Mouse (Mus musculus): Measurements from ENCODE around the gene Gm14399. TPM values are rescaled to one million over a fixed set of nuclear protein-coding genes. Genes with fewer than 3 reads are reported as not detected.
"Not testable (repeated sequence)": the region's sequence is repeated elsewhere in the genome, so short reads cannot be mapped to it uniquely, and the experiment has no call there.

Gm14399 gene
- polyA plus RNA-seq, 1 experiment = 2.7 TPM

- Histone ChIP-seq H3K36me3 (ENCODE audit: control insufficient read depth, insufficient read depth) (no peaks in the 10 kb centered on the region), H3K79me2 (ENCODE audit: control insufficient read depth, insufficient read depth) (no peaks in the 10 kb centered on the region), H3K27me3 (ENCODE audit: control insufficient read depth, insufficient read depth, insufficient read length) (no peaks in the 10 kb centered on the region), H3K4me2 (ENCODE audit: low read depth) (no peak overlapping the region), H3K4me3 (no peak overlapping the region), H3ac (ENCODE audit: control insufficient read depth, insufficient read length) (no peak overlapping the region)
- TF ChIP-seq TCF12 (IDR thresholded peaks at IDR 0.05; ENCODE audit: insufficient read depth, poor library complexity, severe bottlenecking) (no peak), MAX (IDR thresholded peaks at IDR 0.05; ENCODE audit: low read depth) (no peak), E2F4 (IDR thresholded peaks at IDR 0.05; ENCODE audit: insufficient read depth) (no peak)
Measured at GRCm38 (mm10) chr2:175172123-175172522, 30.3 kb upstream of the Gm14399 start.

GRCm38 (mm10) chr2:175166870-175167269 lies 25.1 kb upstream of the Gm14399 start:
- not testable (repeated sequence) for H3ac ChIP-seq (ENCODE audit: control insufficient read depth, insufficient read length); H3K79me2 ChIP-seq (ENCODE audit: control insufficient read depth, insufficient read depth); H3K27me3 ChIP-seq (ENCODE audit: control insufficient read depth, insufficient read depth, insufficient read length); H3K4me3 ChIP-seq; H3K36me3 ChIP-seq (ENCODE audit: control insufficient read depth, insufficient read depth); H3K4me2 ChIP-seq (ENCODE audit: low read depth)

GRCm38 (mm10) chr2:175165110-175165509 lies 23.3 kb upstream of the Gm14399 start:
- H3K27me3 ChIP-seq (ENCODE audit: control insufficient read depth, insufficient read depth, insufficient read length); H3K36me3 ChIP-seq (ENCODE audit: control insufficient read depth, insufficient read depth); H3K4me2 ChIP-seq (ENCODE audit: low read depth); H3ac ChIP-seq (ENCODE audit: control insufficient read depth, insufficient read length); H3K79me2 ChIP-seq (ENCODE audit: control insufficient read depth, insufficient read depth); H3K4me3 ChIP-seq: not testable (repeated sequence)

GRCm38 (mm10) chr2:175161438-175161837 lies 19.6 kb upstream of the Gm14399 start:
- not testable (repeated sequence) for H3K27me3 ChIP-seq (ENCODE audit: control insufficient read depth, insufficient read depth, insufficient read length); H3K4me3 ChIP-seq; H3ac ChIP-seq (ENCODE audit: control insufficient read depth, insufficient read length); H3K4me2 ChIP-seq (ENCODE audit: low read depth); H3K36me3 ChIP-seq (ENCODE audit: control insufficient read depth, insufficient read depth); H3K79me2 ChIP-seq (ENCODE audit: control insufficient read depth, insufficient read depth)

- no peak for TF ChIP-seq MYOG (IDR thresholded peaks at IDR 0.05; ENCODE audit: control insufficient read depth in 1 of 3, insufficient read depth in 1 of 3, insufficient read length in 2 of 3, low read depth in 2 of 3)
- no peak for TF ChIP-seq POLR2AphosphoS2 (IDR thresholded peaks at IDR 0.05; ENCODE audit: insufficient read length, low read depth)
- TF ChIP-seq USF1 (IDR thresholded peaks at IDR 0.05; ENCODE audit: low read depth) = no peak
- TF ChIP-seq POLR2A (IDR thresholded peaks at IDR 0.05; ENCODE audit: insufficient read length, low read depth) = no peak
- no peak for TF ChIP-seq SRF (IDR thresholded peaks at IDR 0.05; ENCODE audit: control insufficient read depth, insufficient read length, low read depth)
- TF ChIP-seq MAX (IDR thresholded peaks at IDR 0.05; ENCODE audit: low read depth) = no peak
- no peak for TF ChIP-seq REST (IDR thresholded peaks at IDR 0.05; ENCODE audit: insufficient read depth, insufficient read length)
- TF ChIP-seq TCF3 (IDR thresholded peaks at IDR 0.05; ENCODE audit: insufficient read length, low read depth) = no peak
- TF ChIP-seq MYOD1 (IDR thresholded peaks at IDR 0.05; ENCODE audit: control insufficient read depth in 1 of 3, insufficient read length in 2 of 3, low read depth in 2 of 3) = no peak
- Histone ChIP-seq H3ac (ENCODE audit: control insufficient read depth, insufficient read length) (no peak overlapping the region), H3K4me2 (ENCODE audit: low read depth) (no peak overlapping the region), H3K79me2 (ENCODE audit: control insufficient read depth, insufficient read depth) (no peaks in the 10 kb centered on the region), H3K4me3 (no peak overlapping the region), H3K36me3 (ENCODE audit: control insufficient read depth, insufficient read depth) (no peaks in the 10 kb centered on the region), H3K27me3 (ENCODE audit: control insufficient read depth, insufficient read depth, insufficient read length) (no peaks in the 10 kb centered on the region)
Measured at GRCm38 (mm10) chr2:175158642-175159041, 16.8 kb upstream of the Gm14399 start.

GRCm38 (mm10) chr2:175156696-175157095 lies 14.9 kb upstream of the Gm14399 start:
- Histone ChIP-seq H3K36me3 (ENCODE audit: control insufficient read depth, insufficient read depth) (no peaks in the 10 kb centered on the region), H3K4me2 (ENCODE audit: low read depth) (no peak overlapping the region), H3ac (ENCODE audit: control insufficient read depth, insufficient read length) (no peak overlapping the region), H3K4me3 (no peak overlapping the region), H3K27me3 (ENCODE audit: control insufficient read depth, insufficient read depth, insufficient read length) (no peaks in the 10 kb centered on the region), H3K79me2 (ENCODE audit: control insufficient read depth, insufficient read depth) (no peaks in the 10 kb centered on the region)
- TF ChIP-seq SRF (IDR thresholded peaks at IDR 0.05; ENCODE audit: control insufficient read depth, insufficient read length, low read depth) (no peak), MAX (IDR thresholded peaks at IDR 0.05; ENCODE audit: low read depth) (no peak), MYOD1 (IDR thresholded peaks at IDR 0.05; ENCODE audit: control insufficient read depth in 1 of 3, insufficient read length in 2 of 3, low read depth in 2 of 3) (no peak), POLR2AphosphoS2 (IDR thresholded peaks at IDR 0.05; ENCODE audit: insufficient read length, low read depth) (no peak), E2F4 (IDR thresholded peaks at IDR 0.05; ENCODE audit: insufficient read depth) (no peak)

- H3ac ChIP-seq (ENCODE audit: control insufficient read depth, insufficient read length) = not testable (repeated sequence)
- Histone ChIP-seq H3K4me2 (ENCODE audit: low read depth) (peak overlapping the region; percentile 24), H3K4me3 (peak overlapping the region; percentile 33)
Measured at GRCm38 (mm10) chr2:175141118-175141992, 457 bp downstream of the Gm14399 start.

GRCm38 (mm10) chr2:175140624-175141023 lies 1.2 kb downstream of the Gm14399 start:
- not testable (repeated sequence) for H3K4me2 ChIP-seq (ENCODE audit: low read depth); H3K79me2 ChIP-seq (ENCODE audit: control insufficient read depth, insufficient read depth); H3K4me3 ChIP-seq; H3ac ChIP-seq (ENCODE audit: control insufficient read depth, insufficient read length); H3K36me3 ChIP-seq (ENCODE audit: control insufficient read depth, insufficient read depth); H3K27me3 ChIP-seq (ENCODE audit: control insufficient read depth, insufficient read depth, insufficient read length)

More at GRCm38 (mm10) chr2:175141118-175141992, 457 bp downstream of the Gm14399 start:
- H3K27me3 ChIP-seq (ENCODE audit: control insufficient read depth, insufficient read depth, insufficient read length); H3K36me3 ChIP-seq (ENCODE audit: control insufficient read depth, insufficient read depth); H3K79me2 ChIP-seq (ENCODE audit: control insufficient read depth, insufficient read depth): not testable (repeated sequence)

Data from myocyte (in vitro differentiated cells).